Mouse (Mus musculus) mesoderm, embryonic 11.5 days (tissue): ENCODE data around the gene Meis2.

ENCODE experiments used
- DNase-seq: peaks from one replicate; pipeline ENCODE4 v3.0.0-alpha.2; 2012; ENCODE audit warnings: low read depth, low spot score

The Meis2 gene

DNA sequence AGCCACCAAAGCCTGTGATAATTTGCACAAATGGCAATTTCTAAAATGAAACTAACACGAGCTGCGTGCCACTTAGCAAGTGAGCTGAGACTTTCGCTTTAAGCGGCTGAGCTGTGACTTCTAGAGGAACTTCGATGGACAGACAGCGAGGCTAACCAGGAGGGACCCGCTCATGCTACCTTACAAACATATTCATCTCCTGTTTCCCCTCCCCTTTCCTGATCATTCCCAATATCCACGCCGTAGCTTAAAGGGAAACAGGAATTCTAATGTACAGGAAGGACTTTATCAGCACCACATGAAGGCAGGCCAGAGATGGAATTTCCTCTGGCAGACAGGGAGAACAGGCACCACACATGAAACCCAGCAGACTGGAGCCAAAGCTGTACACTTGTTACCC lies 15.9 kb downstream of the Meis2 start:
- DNase-seq = no peak

DNA sequence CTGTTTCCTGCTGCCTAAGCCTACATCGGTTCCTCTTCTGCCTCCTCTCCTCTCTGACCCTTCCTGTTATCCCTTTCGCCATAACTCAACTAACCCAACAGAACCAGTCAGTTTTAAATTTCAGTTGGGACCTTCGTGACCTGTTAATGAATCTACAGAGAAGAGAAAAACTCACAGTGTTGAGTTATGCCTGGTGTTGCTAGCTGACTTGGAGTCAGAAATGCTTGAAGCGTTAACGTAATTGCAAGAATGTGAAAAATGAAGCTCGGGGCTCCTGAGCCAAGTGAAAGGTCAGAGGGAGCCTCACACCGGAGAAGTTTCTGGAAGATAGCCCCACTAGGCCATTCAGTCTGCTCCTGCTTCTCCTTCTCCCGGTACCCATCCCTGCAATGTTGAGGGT lies 18.3 kb downstream of the Meis2 start:
- DNase-seq = no peak

DNA sequence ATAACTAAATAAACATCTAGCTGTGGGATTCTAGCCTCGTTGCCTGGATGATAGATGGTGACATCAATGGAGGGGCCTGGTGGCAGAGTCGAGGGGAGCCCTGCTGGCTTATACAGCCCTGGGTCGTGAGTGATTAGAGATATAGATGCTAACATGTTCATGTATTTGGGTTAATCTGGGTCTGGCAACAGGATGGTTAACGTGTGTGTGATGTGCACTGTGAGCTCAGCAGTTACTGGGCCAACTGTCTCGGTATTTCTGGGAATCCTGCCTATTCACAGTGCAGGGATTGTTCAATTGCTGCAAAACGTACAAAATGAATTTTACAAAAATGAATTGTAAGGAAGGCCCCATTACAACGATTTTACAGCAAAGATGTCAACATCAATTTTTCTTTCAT lies 20.6 kb downstream of the Meis2 start:
- no peak for DNase-seq

DNA sequence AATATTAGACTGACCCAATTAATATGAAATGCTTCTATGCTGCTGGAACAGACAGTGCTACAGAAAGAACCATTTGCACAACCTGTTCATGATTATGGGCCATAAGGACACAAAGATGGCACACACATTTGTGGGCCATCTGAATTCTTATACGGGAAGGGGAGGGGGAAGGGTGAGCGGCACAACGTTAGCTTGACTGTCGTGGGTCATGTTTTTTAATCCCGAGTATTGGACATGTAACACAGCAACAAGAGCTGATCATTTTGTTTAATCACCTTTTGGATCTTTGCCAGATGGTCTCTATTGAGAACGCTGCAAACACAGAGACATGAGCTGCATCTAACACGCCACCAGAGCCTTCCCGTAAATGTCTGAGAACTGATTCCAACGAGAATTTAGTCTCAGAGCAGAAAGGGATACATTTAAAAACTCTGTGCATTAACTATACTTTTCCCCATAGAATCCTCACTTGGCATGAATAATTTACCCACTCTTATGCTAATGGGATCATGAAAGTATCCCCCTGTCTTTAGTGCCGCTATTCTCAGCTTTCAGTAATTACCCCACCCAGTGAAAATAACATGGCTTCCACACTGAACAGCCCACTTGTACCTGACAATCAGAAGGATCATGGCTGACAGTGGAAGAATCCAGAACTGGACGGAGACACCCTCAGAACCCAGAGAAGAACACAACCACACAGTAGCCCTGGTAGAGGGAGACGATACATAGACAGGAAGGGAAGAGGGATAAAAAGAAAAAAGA lies 22.5 kb downstream of the Meis2 start:
- DNase-seq = no peak

DNA sequence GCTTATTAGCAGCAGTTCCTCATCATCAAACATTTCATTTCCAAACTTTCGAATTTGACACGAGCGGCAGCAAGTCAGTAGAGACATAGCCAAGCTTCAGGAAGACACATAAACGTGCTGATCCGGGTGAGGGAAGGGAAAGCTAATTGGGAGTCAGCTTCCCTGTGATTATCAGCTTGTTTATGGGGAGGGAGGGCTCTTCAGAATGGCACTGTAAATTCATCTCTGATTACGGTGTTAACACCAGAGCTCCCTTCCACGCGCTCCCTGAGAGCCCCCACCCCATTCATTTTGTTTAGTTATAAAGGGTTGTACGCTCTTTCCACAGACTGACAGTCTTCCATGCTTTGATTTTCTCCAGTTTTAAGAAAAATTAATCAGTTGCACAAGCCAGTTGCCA lies 23.2 kb downstream of the Meis2 start:
- no peak for DNase-seq

DNA sequence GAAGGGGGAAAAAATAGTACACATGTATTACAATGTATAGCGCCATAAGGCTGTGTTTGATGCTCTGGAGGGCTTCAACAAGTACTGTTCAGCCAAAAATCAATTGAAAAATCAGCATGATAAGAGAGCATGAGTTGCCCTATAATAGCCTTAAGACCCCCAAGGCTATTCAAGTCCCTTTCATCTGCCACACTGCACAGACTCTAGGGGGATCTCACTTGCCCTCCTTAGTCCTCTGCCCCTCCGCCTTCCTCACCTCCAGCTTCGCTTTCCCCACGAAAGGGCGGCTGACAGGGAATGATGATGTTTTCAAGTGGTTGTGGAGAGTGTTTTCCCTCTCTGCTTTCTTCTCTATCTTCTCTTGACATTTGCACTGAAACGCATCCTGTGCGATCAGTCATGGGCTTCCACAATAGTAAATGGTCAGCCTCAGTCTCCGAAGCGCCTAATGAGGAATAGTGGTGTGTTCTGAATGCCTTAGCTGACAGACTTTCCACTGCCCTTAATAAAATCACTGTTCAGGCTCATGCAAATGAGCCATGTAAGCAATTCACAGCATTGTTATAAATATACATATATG lies 23.9 kb downstream of the Meis2 start:
- no peak for DNase-seq

DNA sequence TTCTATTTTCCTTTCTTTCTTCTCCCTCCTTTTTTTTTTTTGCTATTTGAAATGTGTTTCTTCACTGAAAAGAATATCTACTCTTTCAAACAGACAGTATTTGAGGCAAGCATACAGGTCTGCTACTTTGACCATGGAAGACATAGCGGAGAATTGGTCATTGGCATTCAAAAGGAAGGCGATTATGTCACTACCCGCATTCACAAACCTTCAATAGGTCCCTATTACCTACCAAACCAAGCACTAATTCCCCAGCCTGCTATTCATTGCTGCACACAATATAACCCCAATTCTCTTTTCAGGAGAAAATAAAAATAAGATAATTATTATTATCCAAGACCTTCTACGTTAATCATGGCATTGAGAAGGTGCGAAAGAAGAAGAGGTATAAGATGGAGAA lies 30.3 kb downstream of the Meis2 start:
- DNase-seq = no peak

DNA sequence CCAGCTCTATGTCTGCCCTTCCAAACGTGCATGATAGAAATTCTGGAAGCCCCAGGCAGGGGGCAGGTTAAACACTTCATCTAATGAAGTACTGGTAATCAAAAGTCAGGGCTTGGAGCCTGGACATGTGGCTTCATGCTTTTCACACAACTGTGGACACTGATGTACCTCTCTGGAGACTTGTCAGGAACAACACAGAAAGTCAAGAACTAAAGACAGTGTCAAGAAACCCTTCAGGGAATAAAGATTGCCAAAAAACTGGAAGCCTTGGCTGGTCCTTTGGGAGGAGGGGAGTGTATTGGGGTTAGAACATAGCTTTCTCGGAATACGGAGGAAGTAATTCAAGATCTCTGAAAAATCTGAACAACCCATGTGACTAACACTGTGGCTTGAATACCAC lies 37.5 kb downstream of the Meis2 start:
- DNase-seq = no peak

DNA sequence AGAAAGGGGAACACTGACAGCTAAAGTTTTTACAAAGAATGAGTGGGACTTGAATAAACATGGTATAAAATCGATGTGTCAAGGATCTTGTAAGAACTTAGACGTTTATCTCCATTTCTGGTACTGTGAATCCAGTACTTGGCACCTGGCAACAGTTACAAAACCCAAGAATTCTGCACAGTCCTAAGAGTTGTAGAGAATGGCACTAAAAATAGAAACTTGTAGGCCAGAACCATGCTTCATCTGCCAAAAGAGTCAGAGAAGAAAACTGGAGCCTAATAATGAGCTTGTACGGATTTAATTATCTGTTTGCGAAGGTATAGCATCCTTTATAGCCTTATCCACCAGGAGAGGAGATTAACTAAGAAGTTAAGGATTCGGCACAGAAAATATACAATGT lies 42.8 kb downstream of the Meis2 start:
- DNase-seq = no peak

DNA sequence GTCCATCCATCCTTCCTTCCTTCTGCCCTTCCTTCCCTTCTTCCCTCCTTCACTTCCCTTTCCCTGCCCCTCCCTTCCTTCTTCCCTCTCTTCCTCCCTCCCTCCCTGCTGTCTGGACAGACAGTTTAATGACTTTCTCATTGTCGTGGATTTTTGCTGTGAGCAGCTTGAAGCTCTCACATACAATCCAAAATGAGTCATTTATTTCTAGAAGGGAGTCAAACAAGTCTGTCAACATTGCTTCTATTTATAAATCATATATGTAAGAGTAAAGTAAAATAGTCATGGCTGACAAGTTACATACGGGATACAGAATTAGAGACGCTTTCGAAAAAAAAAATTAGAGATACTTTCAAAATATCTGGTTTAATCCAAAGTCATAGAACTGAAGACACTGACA lies 43.7 kb downstream of the Meis2 start:
- DNase-seq = no peak

DNA sequence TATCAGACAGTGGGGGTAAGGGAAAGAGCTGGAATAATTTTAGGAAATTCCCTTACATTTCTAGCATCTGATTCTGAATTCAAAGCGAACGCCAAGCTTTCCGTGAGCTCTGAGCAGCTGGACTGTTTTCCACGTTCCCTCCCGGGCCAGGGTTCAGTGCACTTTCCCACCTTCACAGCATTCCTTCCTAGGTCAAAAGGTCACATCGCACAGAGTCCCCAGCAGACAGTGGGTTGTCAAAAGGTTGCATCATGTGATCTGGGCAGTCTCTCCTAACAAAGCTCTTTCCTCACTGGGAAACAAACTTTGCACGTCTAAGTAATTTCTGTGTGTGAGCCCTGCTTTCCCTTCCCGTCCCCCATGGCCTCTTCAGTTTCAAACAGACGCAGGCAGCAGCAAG lies 44.6 kb downstream of the Meis2 start:
- peak; percentile 81 for DNase-seq

DNA sequence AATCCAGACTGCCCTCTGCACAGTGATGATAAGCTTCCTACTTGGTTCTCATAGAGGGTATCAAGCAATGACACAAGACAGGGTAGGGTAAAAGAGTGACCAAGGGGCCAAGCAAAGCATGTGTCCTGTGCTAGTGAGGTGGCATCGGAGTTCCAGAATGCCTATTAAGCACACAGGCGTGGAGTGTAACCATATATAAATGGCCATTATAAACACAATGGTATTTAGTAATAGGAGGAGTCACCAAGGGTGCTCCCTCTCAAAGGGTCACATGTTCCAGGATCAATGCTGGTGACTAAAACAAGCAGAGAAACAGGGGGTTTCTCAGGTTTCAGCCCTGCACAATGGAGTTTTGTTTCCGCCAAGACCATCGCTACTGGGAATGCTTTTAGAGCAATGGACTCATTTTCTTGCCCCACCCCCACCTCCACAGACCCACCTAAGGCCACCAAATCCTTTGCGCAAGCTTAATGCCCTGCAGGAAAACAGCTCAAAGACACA lies 45.1 kb downstream of the Meis2 start:
- peak; percentile 64 for DNase-seq

DNA sequence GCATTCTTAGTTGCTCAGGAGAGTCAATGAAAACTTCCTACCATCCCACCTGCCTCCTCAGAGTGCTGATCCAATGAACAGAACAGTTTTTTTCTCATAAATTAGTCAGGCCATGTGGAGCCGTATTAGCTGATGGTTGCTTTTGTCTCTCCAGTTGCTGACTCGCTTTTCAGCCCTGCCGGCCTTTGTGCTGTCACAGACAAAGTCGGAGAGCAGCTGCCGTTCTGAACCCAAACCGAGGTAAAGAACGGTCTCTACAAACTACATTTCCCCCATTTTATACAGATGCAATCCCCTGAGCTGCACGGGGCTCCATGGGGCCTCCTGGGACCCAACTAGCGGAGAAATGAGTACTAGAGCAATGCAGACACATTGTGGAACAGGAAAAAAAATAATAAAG lies 45.7 kb downstream of the Meis2 start:
- peak; percentile 66 for DNase-seq

DNA sequence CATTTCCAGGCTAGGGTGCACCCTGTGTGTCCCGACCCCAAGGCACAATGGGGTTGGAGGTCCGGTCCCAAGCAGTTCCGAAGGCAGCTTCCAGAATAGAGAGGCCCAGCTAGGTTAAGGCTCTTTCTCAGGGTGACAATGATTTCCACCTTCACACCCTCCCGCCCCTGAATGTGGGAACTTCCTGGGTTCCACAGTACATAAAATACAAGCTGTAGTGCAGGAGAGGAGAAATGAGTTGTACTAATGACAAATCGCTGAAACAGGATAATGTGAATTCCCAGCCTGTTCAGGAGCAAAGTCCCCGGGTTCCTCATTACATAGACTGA lies 46.2 kb downstream of the Meis2 start:
- peak; percentile 16 for DNase-seq

DNA sequence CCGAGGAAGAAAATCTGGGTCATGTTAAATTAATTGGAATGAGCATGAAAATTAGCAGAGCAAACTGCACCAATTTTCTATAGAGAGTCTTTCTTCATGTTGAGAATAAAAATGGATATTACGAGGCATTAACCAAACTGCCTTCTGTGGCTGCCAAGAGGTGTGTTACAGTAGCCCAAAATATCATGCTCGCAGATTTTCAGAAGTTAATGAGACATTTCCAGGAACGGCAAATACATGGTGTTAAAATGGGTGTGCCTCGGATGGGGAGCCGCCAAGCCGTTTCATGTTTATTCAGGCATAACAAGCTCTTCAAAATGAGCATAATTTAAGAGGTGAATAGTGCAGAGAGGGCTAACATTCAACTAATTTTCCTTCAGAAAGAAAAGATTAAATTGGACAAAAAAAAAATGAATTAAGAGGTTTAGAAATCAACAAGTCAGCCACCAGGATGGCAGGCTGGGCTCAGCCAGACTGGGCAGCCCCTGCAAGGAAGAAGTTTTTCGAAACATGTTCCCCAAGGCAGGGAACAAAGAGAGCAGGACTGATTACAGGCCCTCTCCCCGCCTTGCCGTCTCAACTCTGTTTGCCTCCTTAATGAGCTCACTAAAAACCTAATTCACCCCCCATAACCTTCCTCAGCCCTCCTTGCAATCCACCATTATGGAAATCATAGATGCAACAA lies 46.7 kb downstream of the Meis2 start:
- DNase-seq = no peak

DNA sequence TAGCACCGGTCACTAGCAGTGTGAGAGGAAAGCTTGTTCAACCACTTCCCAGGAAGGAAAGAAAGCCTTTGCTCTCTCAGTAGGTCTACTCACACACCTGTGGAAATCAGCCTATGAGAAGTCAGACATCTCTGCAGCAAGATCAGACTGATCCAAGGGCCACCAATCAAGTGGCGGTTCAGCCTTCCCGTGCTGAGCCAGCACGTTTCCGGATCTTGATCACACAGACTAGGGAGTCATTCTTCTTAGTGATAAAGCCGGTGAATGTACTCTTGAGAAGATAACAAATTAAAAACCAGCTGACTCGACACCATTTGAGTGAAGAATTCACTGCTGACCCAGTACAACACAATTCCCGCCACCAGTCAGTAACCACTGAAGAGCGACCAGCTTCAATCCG lies 50.1 kb downstream of the Meis2 start:
- DNase-seq = no peak

DNA sequence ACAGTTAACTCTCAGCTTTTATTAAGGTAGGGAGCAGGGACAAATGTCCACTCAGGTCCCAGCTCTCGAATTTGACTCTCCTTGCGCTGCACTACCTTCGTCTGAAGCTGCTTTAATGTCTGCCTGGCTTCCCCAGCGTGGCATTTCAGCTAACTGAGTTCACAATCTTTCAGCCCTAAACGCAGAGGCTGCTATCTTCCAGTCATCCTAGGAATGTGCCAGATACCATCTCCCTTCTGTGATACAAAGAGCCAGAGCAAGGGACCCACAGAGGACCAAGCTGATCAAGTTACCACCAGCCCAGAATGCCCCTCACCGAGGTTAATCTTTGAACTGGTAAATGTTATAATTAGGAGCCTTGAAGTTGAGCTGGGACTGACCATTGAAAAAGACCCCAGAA lies 55.2 kb downstream of the Meis2 start:
- peak; percentile 41 for DNase-seq

DNA sequence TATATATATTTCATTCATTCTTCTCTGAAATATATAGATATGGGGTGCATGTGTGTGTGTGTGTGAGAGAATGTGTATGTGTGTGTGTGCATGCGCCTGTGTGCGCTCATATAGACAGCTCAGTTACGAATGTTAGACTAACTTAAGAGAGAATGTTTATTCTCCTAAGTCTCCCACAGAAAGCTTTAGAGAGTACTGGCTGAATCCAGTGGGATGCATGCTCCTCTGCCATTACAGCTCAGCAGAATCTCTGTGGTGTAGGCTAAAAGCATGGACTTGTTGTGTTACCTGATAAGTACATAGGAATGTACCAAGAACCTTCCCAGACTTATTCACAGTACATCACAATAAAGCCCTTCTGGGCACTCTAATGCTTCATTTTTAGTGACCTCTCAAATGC lies 55.6 kb downstream of the Meis2 start:
- DNase-seq = no peak

DNA sequence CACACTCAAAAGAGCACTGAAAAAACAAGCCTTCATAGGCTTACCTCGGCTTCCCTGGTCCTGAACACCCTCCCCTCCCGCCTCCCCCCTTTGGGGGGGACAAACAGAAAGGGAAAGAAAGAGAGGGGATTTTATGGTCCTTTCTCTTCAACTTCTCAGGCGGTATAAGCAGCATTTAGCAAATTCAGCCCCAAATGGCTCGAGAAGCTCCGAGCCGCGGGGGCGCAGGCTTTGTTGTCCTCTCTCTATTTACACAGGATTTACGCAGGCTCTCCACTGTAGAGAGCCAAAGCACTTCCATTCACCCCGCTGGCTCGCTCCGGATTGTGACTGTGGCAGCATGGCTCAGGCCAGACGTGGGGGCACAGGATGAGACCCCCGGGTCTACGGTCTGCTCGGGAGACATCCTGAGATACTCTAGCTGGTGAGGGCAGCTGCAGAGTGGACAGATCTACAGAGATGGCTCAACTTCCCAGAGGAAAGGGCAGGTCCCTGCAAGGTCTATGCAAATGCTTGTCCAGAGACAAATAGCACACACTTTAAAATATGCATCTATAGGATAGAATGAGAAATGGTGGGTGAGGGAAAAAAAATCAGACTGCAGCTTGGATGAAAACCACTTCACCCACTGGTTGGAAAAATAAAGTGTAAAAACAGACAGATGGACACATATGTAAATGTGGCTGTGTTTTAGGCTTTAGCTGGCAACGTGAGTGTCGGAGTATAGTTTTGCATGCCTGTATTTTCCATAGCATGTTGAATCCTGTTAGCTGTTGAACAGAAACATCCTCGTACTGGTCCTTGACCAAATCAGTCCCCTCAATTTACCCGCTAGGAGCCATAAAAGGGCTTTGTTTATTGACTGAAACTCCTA lies 56.3 kb downstream of the Meis2 start:
- peak; percentile 59 for DNase-seq

DNA sequence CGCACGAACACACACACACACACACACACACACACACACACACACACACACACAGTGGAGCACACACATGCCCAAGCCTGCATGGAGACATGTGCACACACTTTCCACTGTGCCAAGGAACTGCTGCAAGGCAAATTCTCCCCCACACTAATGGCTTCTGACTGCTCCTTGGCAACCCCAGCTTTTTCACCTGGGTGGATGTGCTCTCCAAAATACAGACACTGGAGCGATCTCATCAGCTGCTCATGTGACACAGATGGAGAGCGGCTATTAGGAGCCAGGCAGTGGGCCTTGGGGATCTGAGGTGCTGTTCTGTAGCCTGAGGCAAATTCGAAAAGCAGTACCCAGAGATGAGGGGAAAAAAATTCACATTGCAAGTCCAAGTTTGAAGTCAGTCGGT lies 63.3 kb downstream of the Meis2 start:
- no peak for DNase-seq

DNA sequence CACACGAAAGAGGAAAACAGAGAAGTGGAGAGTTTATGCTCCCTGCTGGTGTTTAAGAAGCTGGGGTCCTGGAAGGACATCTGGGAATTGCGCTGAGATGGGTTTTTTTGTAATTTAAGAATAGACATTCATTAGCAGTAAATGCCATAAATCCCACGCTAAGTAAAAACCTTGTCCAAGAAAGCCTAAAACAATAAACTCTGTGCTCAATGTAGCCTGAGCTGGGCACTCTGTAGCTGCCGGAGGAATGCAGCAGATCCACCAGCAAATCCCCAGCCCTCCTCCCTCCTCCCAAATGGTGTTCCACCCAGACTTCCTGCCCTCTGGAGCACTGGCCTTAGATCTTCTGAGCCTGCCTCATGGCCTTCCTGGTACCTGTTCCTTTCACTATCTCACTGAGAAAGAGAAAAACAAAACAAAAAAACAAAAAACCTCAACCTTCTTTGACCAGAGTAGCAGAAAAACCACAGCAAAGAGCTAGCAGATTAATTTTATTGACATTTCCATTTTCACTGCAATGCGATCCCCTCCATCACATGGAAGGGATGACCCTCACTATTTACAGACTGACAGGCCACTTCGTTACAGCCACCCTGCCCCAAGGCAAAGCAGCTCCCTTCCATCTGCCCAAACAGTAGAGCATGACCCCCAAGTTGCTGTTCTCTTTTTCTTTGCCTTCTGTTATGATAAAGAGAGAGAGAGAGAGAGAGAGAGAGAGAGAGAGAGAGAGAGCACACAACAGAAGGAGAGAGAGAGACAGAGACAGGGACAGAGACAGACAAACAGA lies 64.1 kb downstream of the Meis2 start:
- DNase-seq = peak; percentile 47
